ENCODE assay signal across 8 mouse cellular contexts in the genomic region with DNA sequence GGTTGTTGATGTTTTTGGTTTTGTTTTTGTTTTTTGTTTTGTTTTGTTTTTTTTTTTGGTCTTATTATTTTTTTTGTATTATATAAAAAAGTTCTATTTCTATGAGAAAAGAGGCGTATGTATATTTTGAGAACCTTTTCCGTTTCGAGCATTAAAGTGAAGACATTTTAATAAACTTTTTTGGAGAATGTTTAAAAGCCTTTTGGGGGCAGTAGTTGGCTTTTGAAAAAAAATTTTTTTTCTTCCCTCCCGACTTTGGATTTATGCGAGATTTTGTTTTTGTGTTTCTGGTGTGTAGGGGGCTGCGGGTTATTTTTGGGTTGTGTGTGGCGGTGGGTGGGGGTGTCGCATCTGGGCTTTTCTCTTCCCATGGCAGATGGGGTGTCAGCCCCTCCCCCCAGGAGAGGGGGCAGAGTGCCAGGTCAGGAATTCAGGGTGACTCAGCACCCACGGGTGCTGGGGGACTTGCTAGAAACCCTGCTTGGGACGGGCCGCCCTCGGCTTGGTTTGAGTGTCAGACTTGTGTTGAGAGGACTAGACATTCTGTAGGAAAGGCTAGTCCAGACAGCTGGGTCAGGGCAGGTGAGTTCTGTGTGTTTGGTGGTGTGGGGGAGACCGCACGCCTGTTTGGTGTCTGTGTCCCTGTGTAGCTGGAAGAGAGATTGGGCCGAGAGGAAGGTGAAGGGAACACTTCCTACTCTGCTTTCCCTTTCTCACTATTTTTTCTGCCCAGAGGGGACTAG. TPM values are rescaled to one million over a fixed set of nuclear protein-coding genes. Genes with fewer than 3 reads are reported as not detected.
DNase-seq lines count a peak whose midpoint lies in the region; ATAC-seq lines count a peak whose summit lies in the region.

No protein-coding gene starts in this region.

- H3K4me2 ChIP-seq in heart, embryonic 14.5 days (ENCODE audit: low read length) = peak overlapping the region; percentile 98
- H3K4me2 ChIP-seq in stomach, embryonic 15.5 days = peak overlapping the region; percentile 89

- H3K9me3 ChIP-seq in embryonic facial prominence, embryonic 10.5 days = peaks cover 6% of the 10 kb centered on the region; the same call in 1 of the 2 replicates
- H3K9me3 ChIP-seq in heart, embryonic 14.5 days (ENCODE audit: control insufficient read depth, low read length) = no peaks in the 10 kb centered on the region
- H3K9me3 ChIP-seq in stomach, embryonic 15.5 days = no peaks in the 10 kb centered on the region

- 63% methylated on average over 15 of the region's 15 CpGs for WGBS in embryonic facial prominence, embryonic 10.5 days
- WGBS in heart, embryonic 14.5 days = 47% methylated on average over 15 of the region's 15 CpGs
- 45% methylated on average over 15 of the region's 15 CpGs for whole genome bisulfite sequencing in stomach, embryonic 15.5 days

- H3K9ac ChIP-seq in heart, embryonic 14.5 days (ENCODE audit: low read length) = peak overlapping the region; percentile 84
- 0 out of 2 replicates have a peak overlapping the region, but pooled peaks have one; percentile 8 for H3K9ac ChIP-seq in stomach, embryonic 15.5 days

- H3K4me3 ChIP-seq in embryonic facial prominence, embryonic 10.5 days = peak overlapping the region; percentile 78
- peak overlapping the region; percentile 63 to 74 for H3K4me3 ChIP-seq in heart, embryonic 14.5 days (ENCODE audit: control insufficient read depth in 1 of 2, insufficient read depth in 1 of 2, low read depth in 1 of 2, low read length in 2 of 2)
- H3K4me3 ChIP-seq in stomach, embryonic 15.5 days (replicated peaks) = peak overlapping the region; percentile 68

- no peak for ATAC-seq in heart, embryonic 14.5 days (ENCODE audit: insufficient number of reproducible peaks, insufficient read depth, low FRiP score, low read depth)
- no peak for ATAC-seq in stomach, embryonic 15.5 days (ENCODE audit: insufficient read depth, low FRiP score, low read depth)

- DNase-seq in thymus, postnatal 4 days = peak; percentile 52
- DNase-seq in thymus, adult 18-20 months = no peak
- no peak for DNase-seq in embryonic facial prominence, embryonic 10.5 days (ENCODE audit: low spot score)
- DNase-seq in layer of hippocampus, postnatal 10 days (ENCODE audit: low spot score in 2 of 2) = peak; percentile 55 to 71
- peak; percentile 67 for DNase-seq in lung, postnatal 14 days
- DNase-seq in retina, postnatal 1 day = no peak

- H3K36me3 ChIP-seq in embryonic facial prominence, embryonic 10.5 days (replicated peaks) = no peaks in the 10 kb centered on the region
- no peaks in the 10 kb centered on the region for H3K36me3 ChIP-seq in heart, embryonic 14.5 days (ENCODE audit: control insufficient read depth, insufficient read depth, low read length)
- H3K36me3 ChIP-seq in stomach, embryonic 15.5 days = no peaks in the 10 kb centered on the region

- peaks cover 30% of the 10 kb centered on the region for H3K4me1 ChIP-seq in embryonic facial prominence, embryonic 10.5 days
- peaks cover 6 to 9% of the 10 kb centered on the region in 2 experiments; a peak in 3 of 4 replicates for H3K4me1 ChIP-seq in heart, embryonic 14.5 days (ENCODE audit: control insufficient read depth in 2 of 2, insufficient read depth in 2 of 2, low read length in 2 of 2)
- peaks cover 24% of the 10 kb centered on the region for H3K4me1 ChIP-seq in stomach, embryonic 15.5 days

- peaks cover 67% of the 10 kb centered on the region for H3K27me3 ChIP-seq in embryonic facial prominence, embryonic 10.5 days (replicated peaks; ENCODE audit: low read depth, poor library complexity, severe bottlenecking)
- H3K27me3 ChIP-seq in heart, embryonic 14.5 days (ENCODE audit: control insufficient read depth, insufficient read depth, low read length) = 0 out of 2 replicates have a peak, but pooled peaks cover 9% of the 10 kb centered on the region
- 0 out of 2 replicates have a peak, but pooled peaks cover 2% of the 10 kb centered on the region for H3K27me3 ChIP-seq in stomach, embryonic 15.5 days (replicated peaks)

- H3K27ac ChIP-seq in embryonic facial prominence, embryonic 10.5 days (replicated peaks) = no peak overlapping the region
- no peak overlapping the region for H3K27ac ChIP-seq in heart, embryonic 14.5 days (replicated peaks in 1 of 2; ENCODE audit: control insufficient read depth in 1 of 2, insufficient read depth in 1 of 2, low read depth in 2 of 2, low read length in 2 of 2)
- H3K27ac ChIP-seq in stomach, embryonic 15.5 days = peak overlapping the region; percentile 85; the same call in 1 of the 2 replicates

RNA-seq across cellular contexts. Expression of gene Tmem189, which starts 0.8 kb away (rescaled TPM):
- polyA plus RNA-seq in embryonic facial prominence, embryonic 10.5 days (2016; fragmentation: Nextera tagmentation; extraction: Ambion mirVana) = 40.2 and 43.7 TPM in 2 replicates
- 40.6 and 40.9 TPM in 2 replicates for polyA plus RNA-seq in heart, embryonic 14.5 days (2014; fragmentation: Nextera tagmentation; extraction: Ambion mirVana)
- total RNA-seq in layer of hippocampus, postnatal 10 days (2021) = 10 to 100 TPM; 55.6 to 55.9 TPM
- 40.8 and 43.8 TPM in 2 replicates for polyA plus RNA-seq in stomach, embryonic 15.5 days (2015; fragmentation: Nextera tagmentation; extraction: Ambion mirVana)

RNA-seq across cellular contexts. Expression of gene Cebpb, which starts 1.7 kb away (rescaled TPM):
- polyA plus RNA-seq in embryonic facial prominence, embryonic 10.5 days (2016; fragmentation: Nextera tagmentation; extraction: Ambion mirVana) = 1.7 and 1.8 TPM in 2 replicates
- polyA plus RNA-seq in heart, embryonic 14.5 days (2014; fragmentation: Nextera tagmentation; extraction: Ambion mirVana) = 14.2 and 17.0 TPM in 2 replicates
- 10 to 100 TPM; 12.2 to 13.6 TPM for total RNA-seq in layer of hippocampus, postnatal 10 days (2021)
- 18.4 and 25.4 TPM in 2 replicates for polyA plus RNA-seq in stomach, embryonic 15.5 days (2015; fragmentation: Nextera tagmentation; extraction: Ambion mirVana)

RNA-seq across cellular contexts. Expression of gene Gm20431, which starts 29.1 kb away (rescaled TPM):
- 0.68 and 4.9 TPM in 2 replicates for polyA plus RNA-seq in embryonic facial prominence, embryonic 10.5 days (2016; fragmentation: Nextera tagmentation; extraction: Ambion mirVana)
- 0.19 and 5.2 TPM in 2 replicates for polyA plus RNA-seq in heart, embryonic 14.5 days (2014; fragmentation: Nextera tagmentation; extraction: Ambion mirVana)
- 10 to 100 TPM; 36.8 to 45.2 TPM for total RNA-seq in layer of hippocampus, postnatal 10 days (2021)
- polyA plus RNA-seq in stomach, embryonic 15.5 days (2015; fragmentation: Nextera tagmentation; extraction: Ambion mirVana) = 3.5 and 9.6 TPM in 2 replicates

RNA-seq across cellular contexts. Expression of gene Ube2v1, which starts 58.5 kb away (rescaled TPM):
- polyA plus RNA-seq in embryonic facial prominence, embryonic 10.5 days (2016; fragmentation: Nextera tagmentation; extraction: Ambion mirVana) = 384 and 394 TPM in 2 replicates
- 166 and 175 TPM in 2 replicates for polyA plus RNA-seq in heart, embryonic 14.5 days (2014; fragmentation: Nextera tagmentation; extraction: Ambion mirVana)
- 100 to 1,000 TPM; 236 to 257 TPM for total RNA-seq in layer of hippocampus, postnatal 10 days (2021)
- polyA plus RNA-seq in stomach, embryonic 15.5 days (2015; fragmentation: Nextera tagmentation; extraction: Ambion mirVana) = 250 and 281 TPM in 2 replicates

Comparison
In these comparisons a context has a peak if more than half of its experiments do, and no peak if none do; other contexts are left out.
1. DNase-seq: peak in thymus, postnatal 4 days (single experiment), layer of hippocampus, postnatal 10 days (2 of 2) and lung, postnatal 14 days (single experiment); none in thymus, adult 18-20 months (0 of 2), embryonic facial prominence, embryonic 10.5 days (single experiment) and retina, postnatal 1 day (single experiment).
2. Peak in every context shown above with its lines, with median percentiles within 50 percentile points of each other: H3K4me3 ChIP-seq.